Mouse (Mus musculus) CD4-positive, CD25-positive, alpha-beta regulatory T cell, adult 2 months (primary cell): ENCODE measurements around the gene Aldh3b3.
A peak's percentile ranks its signal among the peaks of the same experiment; 100 is the strongest.
"Not testable (repeated sequence)": the region's sequence is repeated elsewhere in the genome, so short reads cannot be mapped to it uniquely, and the experiment has no call there.

Source experiments
- DNase-seq: peaks from one replicate; pipeline ENCODE4 v3.0.0-alpha.2; 2012; ENCODE audit warnings: low read depth, low spot score

Aldh3b3 gene

DNA sequence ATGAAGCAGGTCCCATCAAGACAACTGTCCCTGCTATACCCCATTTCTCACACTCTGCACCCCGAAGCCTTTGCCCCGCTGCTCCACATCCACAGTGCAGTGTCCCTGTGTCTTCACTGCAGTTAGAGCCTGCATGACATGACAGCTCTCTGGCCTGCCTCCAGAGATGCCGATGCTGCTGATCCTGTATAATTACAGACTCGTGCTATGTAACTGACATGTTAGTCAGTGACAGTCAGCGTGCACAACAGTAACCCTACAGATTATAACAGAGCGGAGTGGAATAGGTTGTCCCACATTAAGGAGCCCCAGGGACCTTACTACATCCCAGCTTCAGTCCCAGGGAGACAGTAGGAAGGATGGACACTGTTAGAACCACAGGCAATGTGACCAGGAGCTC is 16.2 kb downstream of the Aldh3b3 start:
- not testable (repeated sequence) for DNase-seq

DNA sequence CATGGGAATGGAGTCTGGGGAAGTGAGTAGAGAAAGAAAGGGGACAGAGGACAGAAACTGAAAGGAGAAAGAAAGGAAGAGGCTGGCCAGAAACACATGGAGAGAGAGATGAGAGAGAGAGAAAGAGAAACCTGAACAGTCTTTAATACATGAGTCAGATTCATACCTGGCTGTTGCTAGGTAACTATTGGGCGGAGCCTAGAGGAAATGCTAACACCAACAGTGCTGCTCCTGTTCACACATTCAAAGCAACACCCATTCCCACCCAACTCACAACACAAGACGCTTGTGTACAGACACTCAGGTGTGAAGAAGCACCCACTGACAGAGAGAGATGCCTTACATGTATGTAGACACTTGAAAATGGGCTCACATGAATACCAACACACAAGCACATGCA is 17.4 kb downstream of the Aldh3b3 start:
- peak; percentile 27 for DNase-seq

DNA sequence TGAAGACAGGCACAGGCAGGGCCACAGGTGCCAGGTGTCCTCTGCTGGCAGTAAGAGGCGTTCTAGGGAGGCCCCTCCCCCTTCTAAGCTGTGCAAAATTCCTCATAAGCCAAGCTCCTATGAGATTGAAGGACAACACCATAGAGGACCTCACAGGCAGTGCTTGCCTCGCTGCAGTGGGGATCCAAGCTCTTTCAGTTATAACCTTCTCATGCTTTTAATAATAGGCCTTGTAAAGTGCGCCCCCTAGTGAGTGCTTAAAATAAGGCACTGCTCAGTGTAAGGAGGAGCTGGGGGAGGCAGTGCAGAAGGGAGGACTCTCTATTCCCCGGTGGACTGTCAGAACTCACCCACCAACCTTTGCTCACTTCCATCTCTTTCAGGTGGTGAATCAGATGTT is 21.9 kb downstream of the Aldh3b3 start:
- peak; percentile 88 for DNase-seq

DNA sequence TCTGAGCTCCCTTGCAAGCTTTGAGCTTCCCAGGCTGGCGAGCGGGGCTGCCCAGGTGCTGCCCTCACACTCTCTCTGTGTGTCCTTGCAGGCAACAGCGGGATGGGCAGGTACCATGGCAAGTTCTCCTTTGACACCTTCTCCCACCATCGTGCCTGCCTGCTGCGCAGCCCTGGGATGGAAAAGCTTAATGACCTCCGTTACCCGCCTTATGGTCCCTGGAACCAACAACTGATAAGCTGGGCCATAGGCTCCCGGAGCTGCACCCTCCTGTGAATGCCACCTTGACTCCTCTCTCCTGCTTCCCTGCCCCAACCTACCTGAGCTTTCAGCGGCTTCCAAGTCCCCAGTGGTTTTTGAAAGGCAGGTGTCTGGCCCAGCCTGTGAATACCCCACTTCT is 22.5 kb downstream of the Aldh3b3 start:
- DNase-seq, result no peak

DNA sequence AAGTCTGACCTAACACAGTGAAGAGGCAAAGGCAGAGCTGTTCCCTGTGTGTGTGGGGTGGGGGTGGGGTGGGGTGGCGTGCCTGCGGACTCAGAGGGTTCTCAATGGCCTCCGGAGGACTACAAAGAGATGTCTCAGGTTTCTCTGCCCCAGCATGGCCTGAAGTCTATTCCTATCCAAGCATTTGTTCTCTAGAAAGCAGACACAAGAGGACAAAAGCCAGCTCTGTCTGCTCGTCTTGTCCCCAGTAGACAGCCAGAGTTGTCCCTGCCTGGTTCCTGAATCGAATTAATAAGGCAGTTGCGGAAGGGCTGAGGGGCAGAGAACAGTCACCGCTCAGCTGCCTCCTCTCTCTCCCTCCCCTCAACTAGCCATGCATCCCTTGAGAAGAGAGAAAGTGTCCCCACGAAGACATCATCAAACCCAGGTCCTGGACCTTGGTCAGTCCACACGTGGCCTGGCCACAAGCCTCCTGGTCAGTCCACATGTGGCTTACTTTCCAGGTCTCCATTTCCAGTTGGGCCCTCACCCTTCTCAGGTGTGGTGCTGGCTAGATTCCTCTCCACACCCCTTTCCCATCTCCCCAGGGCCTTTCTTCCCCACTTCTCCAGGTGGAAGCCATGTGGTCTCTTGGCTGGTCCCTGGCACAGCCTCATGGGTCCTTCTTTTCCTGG is 25.2 kb downstream of the Aldh3b3 start:
- DNase-seq, result no peak

DNA sequence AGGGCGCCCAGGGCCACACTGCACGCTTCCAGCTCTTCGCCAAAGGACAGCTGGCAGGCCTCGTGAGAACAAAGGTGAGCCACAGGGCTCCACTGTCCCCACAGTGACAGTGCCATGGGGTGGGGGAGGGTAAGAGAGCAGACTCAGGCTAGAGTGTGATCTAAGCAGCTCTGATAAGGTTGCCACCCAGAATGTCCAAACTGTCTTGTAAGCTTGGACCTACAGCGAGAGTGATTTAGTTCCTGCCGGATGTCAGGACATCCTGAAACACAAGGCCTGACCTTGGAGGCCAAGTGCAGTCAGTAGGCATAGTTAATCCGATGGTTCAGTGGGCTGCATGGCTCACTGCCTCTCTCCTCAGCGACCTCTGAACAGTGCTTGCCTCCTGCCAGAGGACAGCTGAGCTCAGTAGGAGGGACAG is 26.8 kb downstream of the Aldh3b3 start:
- DNase-seq, result no peak

DNA sequence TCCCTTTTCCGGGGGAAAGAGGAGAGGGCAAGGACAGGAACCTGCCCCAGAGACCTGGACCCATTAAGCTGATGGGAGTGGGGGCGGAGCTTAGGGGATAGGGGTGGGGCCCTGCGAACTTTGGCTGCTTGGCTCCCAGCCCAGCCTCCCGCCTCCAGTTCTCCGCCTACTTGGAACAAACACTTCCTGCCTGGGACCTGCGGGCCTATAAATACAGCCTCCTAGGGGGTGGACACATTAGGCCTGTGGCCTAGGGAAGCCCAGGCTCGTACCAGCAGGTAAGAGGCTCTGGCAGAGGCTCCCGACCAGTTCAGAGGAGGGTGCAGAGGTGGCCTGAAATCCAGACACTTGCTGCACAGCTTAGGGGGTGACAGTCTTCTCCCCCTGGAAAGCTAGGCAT is 27.9 kb downstream of the Aldh3b3 start, which contains the start of gene Acy3:
Acy3 (plus strand) TSS at position 237 of the 400 bp plus-strand sequence.
- DNase-seq, result peak; percentile 31

DNA sequence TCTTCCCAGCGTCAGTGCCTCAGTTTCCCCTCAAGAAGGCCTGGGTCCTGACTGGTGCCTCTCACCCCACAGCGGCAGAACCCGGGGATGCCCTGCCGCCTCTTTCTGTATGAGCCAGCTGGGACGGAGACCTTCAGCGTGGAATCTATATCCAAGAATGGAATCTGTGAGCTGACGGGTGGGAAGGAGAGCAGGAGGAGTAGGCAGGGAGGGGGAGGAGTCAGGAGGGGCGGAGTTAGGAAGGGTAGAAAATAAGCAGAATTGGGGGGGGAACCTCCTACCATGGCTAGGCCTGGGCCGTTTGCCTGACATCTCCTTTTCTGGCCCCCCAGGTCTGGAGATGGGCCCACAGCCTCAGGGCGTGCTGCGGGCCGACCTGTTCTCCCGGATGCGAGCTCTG is 29.6 kb downstream of the Aldh3b3 start:
- no peak for DNase-seq

DNA sequence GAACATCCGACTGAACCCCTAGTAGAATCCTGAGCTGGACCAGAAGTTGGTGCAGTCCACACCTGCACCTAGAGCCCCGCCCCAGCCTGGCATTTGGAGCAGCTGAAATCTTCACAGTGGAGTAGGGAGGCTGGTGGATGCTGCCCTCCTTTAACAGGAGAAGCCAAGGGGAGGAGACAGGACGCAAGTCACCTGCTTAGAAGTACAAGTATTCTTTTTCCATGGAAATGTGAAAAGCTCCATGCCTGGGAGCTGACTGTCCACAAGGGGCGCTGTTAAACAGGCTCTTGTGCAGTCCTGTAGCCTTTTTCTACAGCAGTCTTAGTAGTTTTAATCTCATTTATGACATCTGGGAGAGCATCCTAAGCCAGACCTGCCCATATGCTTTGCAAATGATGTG is 30.3 kb downstream of the Aldh3b3 start:
- DNase-seq, result no peak

DNA sequence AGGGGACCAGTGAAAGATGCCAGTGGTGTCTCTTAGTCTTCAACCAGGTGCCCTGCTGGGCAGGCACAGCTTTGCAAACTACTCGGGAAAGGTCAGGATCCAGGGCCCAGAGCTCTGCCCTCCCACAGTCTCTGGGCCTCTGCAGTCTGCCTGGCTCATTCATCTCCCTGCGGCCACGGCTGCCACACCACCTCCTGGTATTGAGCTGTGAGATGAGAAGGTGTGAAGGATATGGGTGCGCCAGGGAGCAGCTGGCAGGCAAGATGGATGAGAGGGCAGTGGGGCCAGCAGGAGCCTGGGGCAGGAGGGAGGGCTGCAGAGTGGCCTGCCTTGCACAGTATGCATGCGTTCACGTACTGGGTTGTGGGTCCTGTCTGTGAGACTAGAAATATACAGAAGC is 32.4 kb downstream of the Aldh3b3 start:
- no peak for DNase-seq

DNA sequence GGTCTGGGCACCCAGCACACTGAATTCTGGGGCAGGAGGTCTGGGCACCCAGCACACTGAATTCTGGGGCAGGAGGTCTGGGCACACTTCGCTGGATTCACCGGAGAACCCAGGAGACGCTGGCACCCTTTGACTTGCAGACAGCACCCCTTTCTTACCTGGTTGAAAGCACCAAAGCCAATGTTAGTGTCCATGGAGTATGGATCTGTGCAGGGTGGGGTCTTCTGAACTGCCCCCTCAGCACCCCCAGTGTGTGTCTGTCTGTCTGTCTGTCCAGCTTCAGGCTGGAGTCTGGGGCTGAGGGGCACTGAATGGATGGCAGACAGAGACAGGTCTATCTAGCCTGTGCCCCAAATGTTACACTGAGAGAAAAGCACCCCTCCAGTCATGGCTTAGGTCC is 33.1 kb downstream of the Aldh3b3 start:
- DNase-seq, result no peak

DNA sequence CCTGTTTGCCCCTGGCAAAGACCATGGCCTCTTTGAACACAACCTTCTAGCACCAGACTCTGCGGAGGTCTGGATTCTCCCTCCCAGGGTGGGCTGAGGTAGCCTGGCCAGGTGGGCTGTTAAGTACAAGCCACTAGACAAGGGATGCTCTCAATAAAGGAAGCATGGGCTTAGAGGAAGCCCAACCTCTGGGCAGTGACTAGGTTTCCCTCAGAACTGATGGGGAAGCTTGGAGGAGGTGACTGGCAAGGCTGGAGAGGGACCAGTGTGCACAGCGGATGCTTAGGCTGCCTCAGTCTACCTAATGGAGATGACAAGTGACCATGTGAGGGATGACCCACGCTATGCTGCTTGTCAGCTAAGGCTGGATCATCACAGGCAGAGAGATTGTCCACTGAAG is 33.5 kb downstream of the Aldh3b3 start:
- DNase-seq, result no peak

DNA sequence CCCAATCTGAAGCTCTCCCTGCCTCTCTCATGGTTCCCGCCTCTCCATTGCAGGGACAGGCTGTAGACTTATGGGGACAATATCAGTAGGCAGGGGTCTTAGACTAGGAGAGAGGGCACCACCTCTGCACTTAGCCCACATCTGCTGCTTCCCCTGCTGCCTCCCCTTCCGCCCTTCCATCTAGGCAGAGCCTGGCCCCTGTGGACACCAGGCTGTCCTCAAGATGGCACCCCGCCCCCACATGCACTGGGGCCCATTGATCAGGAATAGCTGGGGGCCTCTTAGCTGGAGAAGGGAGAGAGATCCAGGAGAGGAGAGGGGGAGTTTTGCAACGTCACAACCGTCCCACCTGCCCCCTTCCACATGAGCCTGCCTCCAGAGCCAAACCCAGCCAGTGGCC is 34.0 kb downstream of the Aldh3b3 start, which contains the start of gene Tbx10:
Tbx10 (plus strand) TSS at position 337 of the 400 bp plus-strand sequence.
- no peak for DNase-seq

DNA sequence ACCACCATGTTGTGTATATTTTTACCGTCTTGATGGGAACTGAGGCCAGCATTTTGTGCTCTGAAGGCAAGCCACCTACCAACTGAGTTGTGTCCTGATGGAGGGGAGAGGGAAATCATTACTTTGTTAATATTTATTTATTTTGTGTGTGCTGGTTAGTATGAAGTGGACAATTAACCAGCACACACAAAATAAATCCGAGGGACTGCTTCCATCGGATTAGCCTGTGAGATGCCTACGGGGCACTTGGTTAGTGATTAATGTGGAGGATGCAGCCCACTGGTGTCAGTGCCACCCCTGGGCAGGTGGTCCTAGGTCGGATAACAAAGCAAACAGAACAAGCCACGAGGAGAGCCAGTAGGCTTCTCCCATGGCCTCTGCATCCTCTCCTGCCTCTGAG is 36.5 kb downstream of the Aldh3b3 start:
- DNase-seq, result no peak

DNA sequence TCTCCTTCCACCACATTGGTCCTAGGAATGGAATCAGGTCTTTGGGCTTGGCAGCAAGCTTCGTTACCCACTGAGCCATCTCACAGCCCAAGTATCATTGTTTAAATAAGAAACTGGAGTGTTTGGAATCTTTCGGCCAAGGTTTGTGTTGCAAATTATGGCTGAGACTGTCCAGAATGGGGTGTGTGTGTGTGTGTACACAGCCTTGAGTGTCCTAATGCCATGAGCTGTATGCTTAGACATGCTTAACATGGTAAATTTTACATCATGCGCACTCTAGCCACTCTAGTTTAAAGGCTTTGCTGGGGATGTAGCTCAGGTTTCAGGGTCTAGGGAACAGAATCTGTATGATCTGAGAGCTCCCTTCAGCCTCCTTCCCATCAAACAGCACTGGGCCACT is 37.1 kb downstream of the Aldh3b3 start:
- no peak for DNase-seq

DNA sequence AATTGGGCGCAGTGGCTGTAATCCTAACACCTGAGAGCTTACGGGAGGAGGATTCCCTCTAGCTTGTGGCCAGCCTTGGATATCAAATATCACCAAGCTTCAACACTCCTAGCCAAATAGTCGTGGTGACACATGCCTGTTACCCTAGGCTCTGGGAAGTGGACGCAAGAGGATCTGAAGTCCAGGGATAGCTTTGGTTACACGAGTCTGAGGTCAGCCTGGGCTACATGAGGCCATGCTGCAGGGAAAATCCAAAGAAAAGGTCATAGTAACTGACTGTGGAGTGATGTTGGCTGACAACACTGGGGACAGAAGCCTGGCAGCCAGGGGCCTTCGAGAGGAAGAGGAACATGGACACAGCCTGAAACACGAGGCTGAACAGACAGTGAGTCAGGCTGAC is 37.7 kb downstream of the Aldh3b3 start:
- no peak for DNase-seq

DNA sequence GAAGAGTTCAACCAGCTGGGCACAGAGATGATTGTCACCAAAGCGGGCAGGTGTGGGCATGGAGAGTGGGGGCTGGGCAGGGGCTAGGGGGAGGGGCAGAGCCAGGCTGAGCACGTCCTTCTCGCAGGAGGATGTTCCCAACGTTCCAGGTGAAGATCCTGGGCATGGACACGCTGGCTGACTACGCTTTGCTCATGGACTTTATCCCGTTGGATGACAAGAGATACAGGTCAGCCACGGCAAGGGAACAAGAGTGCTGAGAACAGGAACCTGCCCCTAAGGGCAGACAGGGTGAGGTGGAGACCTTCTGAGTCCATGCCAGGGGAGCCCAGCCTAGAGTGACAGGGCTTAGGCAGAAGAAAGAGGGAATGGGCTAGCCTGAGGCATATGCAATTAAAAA is 38.3 kb downstream of the Aldh3b3 start:
- no peak for DNase-seq

DNA sequence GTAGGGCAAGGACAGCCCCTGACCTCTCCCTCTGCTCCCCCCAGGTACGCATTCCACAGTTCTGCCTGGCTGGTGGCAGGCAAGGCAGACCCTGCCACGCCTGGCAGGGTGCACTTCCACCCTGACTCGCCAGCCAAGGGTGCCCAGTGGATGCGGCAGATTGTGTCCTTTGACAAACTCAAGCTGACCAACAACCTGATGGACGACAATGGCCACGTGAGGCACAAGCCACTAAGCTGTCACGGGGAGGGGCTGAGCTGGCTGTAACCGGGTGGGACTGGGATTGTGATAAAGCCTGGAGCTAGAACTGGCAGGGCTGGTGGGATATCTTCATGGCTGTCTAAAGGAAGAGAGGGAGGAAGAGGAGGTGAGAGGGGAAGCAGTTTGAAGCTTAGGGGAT is 38.8 kb downstream of the Aldh3b3 start:
- no peak for DNase-seq

DNA sequence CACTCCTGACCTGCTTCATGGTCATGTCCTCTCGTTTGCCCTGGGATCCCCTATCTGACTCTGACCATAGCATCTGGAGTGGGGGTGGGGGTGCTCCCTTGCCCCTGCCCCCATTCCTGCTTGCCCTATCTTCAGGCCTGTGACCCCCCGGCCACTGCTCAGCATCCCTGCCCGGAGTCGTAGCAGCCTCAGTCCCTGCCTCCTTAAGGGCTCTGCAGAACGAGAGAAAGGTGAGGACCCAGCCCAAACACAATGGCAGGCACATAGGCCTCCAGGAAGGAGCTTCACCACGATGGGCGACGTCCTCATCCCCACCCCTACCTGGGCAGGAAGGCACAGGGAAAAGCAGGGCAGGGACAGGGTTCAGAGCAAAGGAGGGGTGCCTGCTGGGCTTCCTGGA is 39.9 kb downstream of the Aldh3b3 start:
- DNase-seq, result no peak

DNA sequence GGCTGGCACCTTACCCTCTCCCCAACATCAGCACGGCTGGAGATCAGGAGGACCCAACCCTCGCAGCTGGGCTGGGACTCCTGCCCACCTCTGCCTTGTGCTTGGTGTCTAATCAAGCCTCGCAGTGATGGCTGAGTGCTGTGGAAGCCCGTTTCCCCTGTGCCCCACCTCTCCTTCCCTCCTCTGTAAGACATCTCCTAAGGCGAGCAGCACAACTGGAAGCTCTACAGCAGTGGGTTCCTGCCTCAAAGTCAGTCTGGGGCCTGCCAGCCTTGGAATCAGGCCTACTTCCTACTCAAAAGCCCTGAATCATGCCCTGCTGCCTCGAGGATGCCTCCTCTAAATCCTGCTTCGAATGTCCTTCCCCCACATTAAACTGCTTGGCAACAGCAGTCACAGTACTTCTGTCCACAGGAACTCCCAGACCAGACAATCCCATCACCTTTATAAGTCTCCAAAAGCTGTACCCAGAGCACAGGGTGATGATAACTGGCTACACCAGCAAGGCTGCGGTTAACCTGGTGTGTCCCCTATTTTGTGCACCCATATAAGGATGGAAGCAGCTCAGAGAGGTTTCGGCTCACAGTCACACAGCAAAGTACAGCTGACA is 40.8 kb downstream of the Aldh3b3 start:
- no peak for DNase-seq

DNA sequence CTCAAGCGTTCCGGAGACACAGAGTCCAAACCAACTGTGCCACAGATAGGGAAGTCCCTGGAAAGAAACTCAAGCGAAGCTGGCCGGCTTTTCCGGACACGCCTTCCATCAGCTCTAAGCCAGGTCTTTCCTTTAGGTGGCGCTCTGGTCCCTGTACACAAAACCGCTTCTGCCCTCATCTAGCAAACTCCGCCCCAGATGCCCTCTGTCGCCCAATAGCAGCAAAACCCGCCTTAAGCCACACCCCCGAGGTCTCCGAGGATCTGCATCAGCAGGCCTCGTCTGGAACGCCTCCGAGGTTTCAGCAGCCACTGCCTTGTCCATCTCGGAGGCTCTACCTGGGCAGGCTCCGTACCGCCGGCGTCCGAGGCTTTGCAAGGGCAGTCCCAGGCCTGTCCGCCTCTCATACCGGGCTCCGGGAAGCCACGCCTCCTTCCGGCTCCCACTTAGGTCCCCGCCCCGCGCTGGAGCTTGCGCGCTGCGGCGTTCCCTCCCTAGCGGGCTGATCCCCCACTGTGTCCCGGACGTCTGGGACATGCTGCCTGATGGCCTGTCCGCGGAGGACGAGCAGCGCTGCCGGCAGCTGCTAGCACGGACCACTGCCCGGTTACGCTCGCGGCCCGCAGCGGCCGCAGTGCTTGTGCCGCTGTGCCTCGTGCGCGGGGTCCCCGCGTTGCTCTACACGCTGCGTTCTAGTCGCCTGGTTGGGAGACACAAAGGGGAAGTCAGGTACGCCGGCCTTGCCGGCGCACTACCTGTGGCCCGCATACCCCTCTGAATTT is 41.9 kb downstream of the Aldh3b3 start, which contains the start of the genes Nudt8 and Gm49405:
Nudt8 (plus strand) TSS at position 462 of the 782 bp plus-strand sequence.
Gm49405 (plus strand) TSS at position 508 of the 782 bp plus-strand sequence.
- DNase-seq, result peak; percentile 98

DNA sequence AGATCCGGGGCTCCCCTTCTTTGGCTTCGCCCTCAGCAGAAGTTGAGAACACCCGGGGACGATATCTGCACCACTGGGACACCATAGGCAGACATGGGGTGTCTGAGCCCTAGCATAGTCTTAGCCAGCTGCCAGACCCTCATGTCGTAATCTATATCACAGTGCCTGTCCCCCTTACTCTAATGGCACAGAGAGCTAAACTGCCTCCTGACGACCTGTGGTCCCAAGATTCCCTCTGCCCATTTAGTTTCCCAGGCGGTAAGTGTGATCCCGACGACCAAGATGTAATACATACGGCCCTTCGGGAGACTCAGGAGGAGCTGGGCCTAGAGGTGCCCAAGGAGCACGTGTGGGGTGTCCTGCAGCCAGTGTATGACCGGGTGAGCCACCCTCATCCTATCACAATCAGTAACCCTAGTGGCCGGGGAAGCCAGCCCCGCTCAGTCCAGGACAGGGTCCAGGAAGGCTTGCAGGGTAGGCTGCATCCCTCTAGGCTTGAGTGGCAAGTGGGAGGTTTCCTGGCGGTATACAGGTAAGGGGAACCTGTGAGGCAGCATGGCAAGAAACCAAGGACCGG is 42.6 kb downstream of the Aldh3b3 start:
- no peak for DNase-seq
